Comparison of ENCODE assay signal across 9 mouse cellular contexts in genomic region chr10:126070984-126071713, GRCm38 (mm10).
A peak's percentile ranks its signal among the peaks of the same experiment; 100 is the strongest.
DNase-seq lines count a peak whose midpoint lies in the region; ATAC-seq lines count a peak whose summit lies in the region.
"Had no signal": no experiment of that assay in that cellular context is flagged by ENCODE, and none has a peak within 500 bp of the region (broad histone marks: within the 10 kb centered on the region; RNA-seq: fewer than 3 reads in every experiment).

No protein-coding gene starts in this region.

- no peaks in the 10 kb centered on the region for H3K9me3 ChIP-seq in lung, embryonic 16.5 days (ENCODE audit: control insufficient read depth, low read length)
- no peaks in the 10 kb centered on the region for H3K9me3 ChIP-seq in forebrain, embryonic 16.5 days (ENCODE audit: control insufficient read depth, low read length)
- no peaks in the 10 kb centered on the region for H3K9me3 ChIP-seq in limb, embryonic 15.5 days
- H3K9me3 ChIP-seq in stomach, embryonic 16.5 days (replicated peaks; ENCODE audit: control insufficient read depth, low read length), result 0 out of 2 replicates have a peak, but pooled peaks cover 4% of the 10 kb centered on the region

- no peak overlapping the region for H3K4me3 ChIP-seq in lung, embryonic 16.5 days (ENCODE audit: low read length)
- H3K4me3 ChIP-seq in forebrain, embryonic 16.5 days (replicated peaks; ENCODE audit: low read length), result no peak overlapping the region
- no peak overlapping the region for H3K4me3 ChIP-seq in limb, embryonic 15.5 days
- H3K4me3 ChIP-seq in stomach, embryonic 16.5 days (replicated peaks; ENCODE audit: low read length), result no peak overlapping the region

- 0 out of 2 replicates have a peak, but pooled peaks cover 2% of the 10 kb centered on the region for H3K4me1 ChIP-seq in lung, embryonic 16.5 days (replicated peaks; ENCODE audit: control insufficient read depth, insufficient read depth, low read length)
- H3K4me1 ChIP-seq in forebrain, embryonic 16.5 days (replicated peaks; ENCODE audit: control insufficient read depth, insufficient read depth, low read length), result peaks cover 6% of the 10 kb centered on the region
- peaks cover 14% of the 10 kb centered on the region; the same call in 1 of the 2 replicates for H3K4me1 ChIP-seq in limb, embryonic 15.5 days
- peaks cover 11% of the 10 kb centered on the region; the same call in 1 of the 2 replicates for H3K4me1 ChIP-seq in stomach, embryonic 16.5 days (ENCODE audit: control insufficient read depth, insufficient read depth, low read length)

- WGBS in lung, embryonic 16.5 days, result 32% methylated on average over 8 of the region's 8 CpGs
- 42% methylated on average over 8 of the region's 8 CpGs for WGBS in forebrain, embryonic 16.5 days
- 49% methylated on average over 8 of the region's 8 CpGs for WGBS in limb, embryonic 15.5 days
- 24% methylated on average over 8 of the region's 8 CpGs for WGBS in stomach, embryonic 16.5 days

- ATAC-seq in lung, embryonic 16.5 days (ENCODE audit: low read depth), result peak; percentile 38; the same call in 1 of the 2 replicates
- peak; percentile 90 for ATAC-seq in forebrain, embryonic 16.5 days
- no peak for ATAC-seq in limb, embryonic 15.5 days (ENCODE audit: insufficient number of reproducible peaks, low FRiP score, low TSS enrichment, low read depth)
- ATAC-seq in stomach, embryonic 16.5 days (ENCODE audit: insufficient read depth, low FRiP score), result peak; percentile 60; the same call in 1 of the 2 replicates
- ATAC-seq: Patski had no signal

- H3K27me3 ChIP-seq in lung, embryonic 16.5 days (ENCODE audit: control insufficient read depth, insufficient read depth, low read depth, low read length), result no peaks in the 10 kb centered on the region
- H3K27me3 ChIP-seq in forebrain, embryonic 16.5 days (replicated peaks; ENCODE audit: control insufficient read depth, insufficient read depth, low read length), result no peaks in the 10 kb centered on the region
- H3K27me3 ChIP-seq in limb, embryonic 15.5 days, result no peaks in the 10 kb centered on the region
- H3K27me3 ChIP-seq in stomach, embryonic 16.5 days (ENCODE audit: control insufficient read depth, insufficient read depth, low read length), result no peaks in the 10 kb centered on the region

- no peak overlapping the region for H3K9ac ChIP-seq in lung, embryonic 16.5 days (ENCODE audit: low read length)
- H3K9ac ChIP-seq in forebrain, embryonic 16.5 days (replicated peaks; ENCODE audit: low read depth, low read length), result no peak overlapping the region
- no peak overlapping the region for H3K9ac ChIP-seq in limb, embryonic 15.5 days
- no peak overlapping the region for H3K9ac ChIP-seq in stomach, embryonic 16.5 days (ENCODE audit: low read length)

- H3K4me2 ChIP-seq in lung, embryonic 16.5 days (ENCODE audit: low read depth, low read length), result no peak overlapping the region
- no peak overlapping the region for H3K4me2 ChIP-seq in forebrain, embryonic 16.5 days (ENCODE audit: low read length)
- H3K4me2 ChIP-seq in limb, embryonic 15.5 days, result no peak overlapping the region
- no peak overlapping the region for H3K4me2 ChIP-seq in stomach, embryonic 16.5 days (ENCODE audit: low read depth, low read length)

- no peak for DNase-seq in lung, adult 18-20 months
- DNase-seq in ovary, postnatal 36 days (ENCODE audit: low spot score), result no peak
- DNase-seq in spleen, postnatal 14 days (ENCODE audit: low spot score in 2 of 2), result no peak
- DNase-seq: cerebellum, adult 8-10 months had no signal

- no peak overlapping the region for H3K27ac ChIP-seq in lung, embryonic 16.5 days (ENCODE audit: low read length)
- no peak overlapping the region for H3K27ac ChIP-seq in forebrain, embryonic 16.5 days (ENCODE audit: low read length)
- H3K27ac ChIP-seq in limb, embryonic 15.5 days, result 0 out of 2 replicates have a peak overlapping the region, but pooled peaks have one; percentile 22
- no peak overlapping the region for H3K27ac ChIP-seq in stomach, embryonic 16.5 days (ENCODE audit: low read length)

- H3K36me3 ChIP-seq in lung, embryonic 16.5 days (ENCODE audit: control insufficient read depth, insufficient read depth, low read length), result no peaks in the 10 kb centered on the region
- no peaks in the 10 kb centered on the region for H3K36me3 ChIP-seq in forebrain, embryonic 16.5 days (ENCODE audit: control insufficient read depth, insufficient read depth)
- no peaks in the 10 kb centered on the region for H3K36me3 ChIP-seq in limb, embryonic 15.5 days
- no peaks in the 10 kb centered on the region for H3K36me3 ChIP-seq in stomach, embryonic 16.5 days (ENCODE audit: control insufficient read depth, insufficient read depth, low read length)
